Mouse (Mus musculus): ENCODE measurements around the gene Socs1. TPM values are rescaled to one million over a fixed set of nuclear protein-coding genes. Genes with fewer than 3 reads are reported as not detected.
A peak's percentile ranks its signal among the peaks of the same experiment; 100 is the strongest.

Gene Socs1
- total and polyA plus RNA-seq, 3 experiments, result 0.34 to 1.2 (median 0.48) TPM

DNA sequence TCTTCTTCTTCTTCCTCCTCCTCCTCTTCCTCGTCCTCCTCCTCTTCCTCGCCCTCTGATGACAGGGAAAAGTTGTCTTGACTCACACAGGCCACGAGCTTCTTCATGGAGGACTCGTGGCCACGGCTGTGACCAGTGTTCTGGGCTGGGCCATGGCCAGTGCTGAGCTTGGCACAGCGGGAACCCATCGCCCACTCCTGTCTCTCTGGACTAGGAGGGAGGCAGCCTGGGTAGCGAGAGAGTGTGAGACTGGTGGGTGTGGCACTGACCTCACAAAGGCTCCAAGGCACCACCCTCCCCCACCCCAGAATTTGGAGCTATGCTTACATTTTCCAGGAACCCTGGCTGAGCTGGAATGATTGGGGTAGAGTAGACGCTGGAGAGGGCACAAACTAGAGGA, 5.4 kb upstream of the Socs1 start, which contains the start of gene Prm3:
TSS of gene Prm3 (minus strand) at position 213 of the 400 bp plus-strand sequence.
- H3K36me3 ChIP-seq (ENCODE audit: control insufficient read depth, insufficient read depth, low read length), result no peaks in the 10 kb centered on the region
- H3K4me1 ChIP-seq (ENCODE audit: control insufficient read depth, insufficient read depth, low read length), result peaks cover 10% of the 10 kb centered on the region
- WGBS, result 80% methylated on average over 9 of the region's 9 CpGs
- TF ChIP-seq CTCF (IDR thresholded peaks at IDR 0.05) (no peak), POLR2A (IDR thresholded peaks at IDR 0.05; ENCODE audit: insufficient read depth, low read depth, low read length) (no peak), EP300 (IDR thresholded peaks at IDR 0.05; ENCODE audit: insufficient read depth, low read depth, low read length) (no peak)
- H3K27ac ChIP-seq, result no peak within 1 kb of the TSS
- no peaks in the 10 kb centered on the region for H3K79me2 ChIP-seq (replicated peaks; ENCODE audit: control insufficient read depth, insufficient read depth, low read length)
- H3K9ac ChIP-seq (ENCODE audit: low read depth, low read length), result no peak within 1 kb of the TSS
- no peak for DNase-seq
- intact Hi-C loops (cut with DNase I), result no loop called here
- H3K27me3 ChIP-seq (ENCODE audit: control insufficient read depth, insufficient read depth, low read length), result no peaks in the 10 kb centered on the region
- no peak within 1 kb of the TSS for H3K4me3 ChIP-seq

DNA sequence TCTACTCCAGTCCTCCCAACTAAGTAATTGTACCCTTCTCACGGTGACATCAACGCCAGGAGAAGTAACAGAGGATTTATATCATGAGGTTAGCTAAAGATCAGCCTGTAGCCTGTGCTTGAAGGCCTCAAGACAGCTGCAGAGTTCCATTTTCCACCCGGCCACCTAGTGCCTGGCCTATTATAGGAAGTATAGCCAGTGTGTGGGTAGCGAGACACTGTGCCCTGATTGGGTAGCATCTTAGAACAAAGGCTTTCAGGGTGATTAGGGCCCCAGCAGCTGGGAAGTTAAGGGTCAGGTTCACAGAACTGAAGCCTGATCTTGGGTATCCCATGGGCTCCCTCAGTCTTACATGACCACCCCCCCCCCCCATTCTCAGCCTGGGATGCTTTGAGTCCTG, 3.5 kb upstream of the Socs1 start:
- WGBS, result 86% methylated on average over 4 of the region's 4 CpGs
- intact Hi-C loops (cut with DNase I), result no loop called here
- Histone ChIP-seq H3K36me3 (ENCODE audit: control insufficient read depth, insufficient read depth, low read length) (no peaks in the 10 kb centered on the region), H3K27me3 (ENCODE audit: control insufficient read depth, insufficient read depth, low read length) (no peaks in the 10 kb centered on the region), H3K27ac (no peak overlapping the region), H3K4me1 (ENCODE audit: control insufficient read depth, insufficient read depth, low read length) (peaks cover 10% of the 10 kb centered on the region), H3K9ac (ENCODE audit: low read depth, low read length) (no peak overlapping the region), H3K4me3 (no peak overlapping the region), H3K79me2 (replicated peaks; ENCODE audit: control insufficient read depth, insufficient read depth, low read length) (no peaks in the 10 kb centered on the region)
- no peak for DNase-seq
- TF ChIP-seq CTCF (IDR thresholded peaks at IDR 0.05), result no peak
- no peak for TF ChIP-seq EP300 (IDR thresholded peaks at IDR 0.05; ENCODE audit: insufficient read depth, low read depth, low read length)

- intact Hi-C loops (cut with DNase I), result no loop called here
- Histone ChIP-seq H3K4me1 (ENCODE audit: control insufficient read depth, insufficient read depth, low read length) (peaks cover 10% of the 10 kb centered on the region), H3K79me2 (replicated peaks; ENCODE audit: control insufficient read depth, insufficient read depth, low read length) (no peaks in the 10 kb centered on the region), H3K9ac (ENCODE audit: low read depth, low read length) (no peak within 1 kb of the TSS), H3K4me3 (no peak within 1 kb of the TSS), H3K36me3 (ENCODE audit: control insufficient read depth, insufficient read depth, low read length) (no peaks in the 10 kb centered on the region), H3K27ac (no peak within 1 kb of the TSS), H3K27me3 (ENCODE audit: control insufficient read depth, insufficient read depth, low read length) (no peaks in the 10 kb centered on the region)
- TF ChIP-seq EP300 (IDR thresholded peaks at IDR 0.05; ENCODE audit: insufficient read depth, low read depth, low read length) (no peak), CTCF (IDR thresholded peaks at IDR 0.05) (no peak), POLR2A (IDR thresholded peaks at IDR 0.05; ENCODE audit: insufficient read depth, low read depth, low read length) (no peak)
- WGBS, result 73% methylated on average over 16 of the region's 16 CpGs
- DNase-seq, result no peak
Measured at GRCm38 (mm10) chr16:10788271-10788670, 2.9 kb upstream of the Socs1 start, which contains the start of gene Tnp2. Tnp2 (minus strand) TSS chr16:10788660.

DNA sequence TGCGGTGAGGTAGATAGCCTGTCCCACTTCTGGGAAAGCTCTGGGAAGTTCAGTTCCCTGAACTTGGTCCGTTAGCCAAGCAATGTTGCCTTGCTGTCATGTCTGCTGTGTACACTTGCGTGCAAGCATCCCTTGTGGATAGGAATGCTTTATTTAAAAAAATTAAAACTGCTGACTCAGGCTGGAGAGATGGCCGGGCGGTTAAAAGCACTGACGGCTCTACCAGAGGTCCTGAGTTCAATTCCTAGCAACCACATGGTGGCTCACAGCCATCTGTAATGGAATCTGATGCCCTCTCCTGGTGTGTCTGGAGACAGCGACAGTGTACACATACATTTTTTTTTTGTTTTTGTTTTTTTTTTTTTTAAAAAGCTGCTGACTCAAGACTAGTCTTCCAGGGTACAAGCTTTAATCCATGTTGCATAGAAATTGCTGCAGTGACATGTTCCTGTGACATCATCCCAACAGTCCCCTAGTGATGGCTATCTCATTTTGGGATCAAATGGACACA, 2.3 kb upstream of the Socs1 start:
- no peak for DNase-seq
- Histone ChIP-seq H3K27ac (no peak overlapping the region; the same call in 1 of the 2 replicates), H3K79me2 (replicated peaks; ENCODE audit: control insufficient read depth, insufficient read depth, low read length) (no peaks in the 10 kb centered on the region), H3K36me3 (ENCODE audit: control insufficient read depth, insufficient read depth, low read length) (no peaks in the 10 kb centered on the region), H3K9ac (ENCODE audit: low read depth, low read length) (no peak overlapping the region), H3K27me3 (ENCODE audit: control insufficient read depth, insufficient read depth, low read length) (no peaks in the 10 kb centered on the region), H3K4me1 (ENCODE audit: control insufficient read depth, insufficient read depth, low read length) (peaks cover 12% of the 10 kb centered on the region), H3K4me3 (no peak overlapping the region)
- intact Hi-C loops (cut with DNase I), result loop anchor here (2.0 kb wide), 2 partner anchors 59 to 147 kb away; no protein-coding TSS in a partner anchor
- WGBS, result 61% methylated on average over 7 of the region's 7 CpGs
- TF ChIP-seq CTCF (IDR thresholded peaks at IDR 0.05) (0 out of 2 replicates have a peak, but pooled peaks have one; percentile 8), POLR2A (IDR thresholded peaks at IDR 0.05; ENCODE audit: insufficient read depth, low read depth, low read length) (no peak)

GRCm38 (mm10) chr16:10786782-10787547, 1.6 kb upstream of the Socs1 start:
- no peak for TF ChIP-seq POLR2A (IDR thresholded peaks at IDR 0.05; ENCODE audit: insufficient read depth, low read depth, low read length)
- TF ChIP-seq EP300 (IDR thresholded peaks at IDR 0.05; ENCODE audit: insufficient read depth, low read depth, low read length), result no peak
- TF ChIP-seq CTCF (IDR thresholded peaks at IDR 0.05), result no peak
- Histone ChIP-seq H3K9ac (ENCODE audit: low read depth, low read length) (no peak overlapping the region), H3K27ac (peak overlapping the region; percentile 94), H3K27me3 (ENCODE audit: control insufficient read depth, insufficient read depth, low read length) (no peaks in the 10 kb centered on the region), H3K4me3 (no peak overlapping the region), H3K4me1 (ENCODE audit: control insufficient read depth, insufficient read depth, low read length) (peaks cover 13% of the 10 kb centered on the region), H3K79me2 (replicated peaks; ENCODE audit: control insufficient read depth, insufficient read depth, low read length) (no peaks in the 10 kb centered on the region), H3K36me3 (ENCODE audit: control insufficient read depth, insufficient read depth, low read length) (no peaks in the 10 kb centered on the region)
- DNase-seq, result peak in 1 of 2 experiments; percentile 55
- intact Hi-C loops (cut with DNase I), result loop anchor here (2.0 kb wide), 2 partner anchors 60 to 146 kb away; no protein-coding TSS in a partner anchor
- WGBS, result 27% methylated on average over 4 of the region's 4 CpGs

DNA sequence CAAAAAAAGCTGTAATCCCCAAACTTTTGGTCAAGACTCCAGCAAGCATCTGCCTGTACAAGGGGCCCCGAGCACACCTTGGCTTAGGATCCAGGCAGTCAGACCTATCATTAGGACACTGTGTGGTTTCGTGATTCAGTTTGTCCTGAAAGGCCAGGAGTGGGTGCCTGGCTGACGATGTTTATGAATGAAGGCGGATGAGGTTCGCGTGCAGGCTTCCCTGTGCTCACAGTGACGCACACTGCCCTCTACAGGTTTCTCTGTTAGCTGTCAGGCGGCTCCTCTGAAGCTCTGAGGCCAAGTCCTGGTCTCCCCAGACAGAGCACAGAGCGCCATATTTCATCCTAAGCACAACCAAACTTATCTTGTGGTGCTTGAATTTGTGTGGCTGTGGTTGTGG, 952 bp upstream of the Socs1 start:
- peak overlapping the region; percentile 80 for H3K4me3 ChIP-seq
- 2% methylated on average over 9 of the region's 9 CpGs for WGBS
- no peak for TF ChIP-seq POLR2A (IDR thresholded peaks at IDR 0.05; ENCODE audit: insufficient read depth, low read depth, low read length)
- peak; percentile 90 for TF ChIP-seq CTCF (IDR thresholded peaks at IDR 0.05)
- peak; percentile 85 for TF ChIP-seq EP300 (IDR thresholded peaks at IDR 0.05; ENCODE audit: insufficient read depth, low read depth, low read length)
- peak; percentile 77 to 87 for DNase-seq
- intact Hi-C loops (cut with DNase I), result loop anchor here (2.0 kb wide), 2 partner anchors 61 to 145 kb away; no protein-coding TSS in a partner anchor
- no peaks in the 10 kb centered on the region for H3K27me3 ChIP-seq (ENCODE audit: control insufficient read depth, insufficient read depth, low read length)
- H3K79me2 ChIP-seq (replicated peaks; ENCODE audit: control insufficient read depth, insufficient read depth, low read length), result no peaks in the 10 kb centered on the region
- peak overlapping the region; percentile 66 for H3K9ac ChIP-seq (ENCODE audit: low read depth, low read length)
- H3K27ac ChIP-seq, result peak overlapping the region; percentile 94
- H3K36me3 ChIP-seq (ENCODE audit: control insufficient read depth, insufficient read depth, low read length), result no peaks in the 10 kb centered on the region
- peaks cover 13% of the 10 kb centered on the region for H3K4me1 ChIP-seq (ENCODE audit: control insufficient read depth, insufficient read depth, low read length)
